Mouse (Mus musculus) CH12.LX (cell line): Measurements from ENCODE around the gene Ctss. TPM values are rescaled to one million over a fixed set of nuclear protein-coding genes. Genes with fewer than 3 reads are reported as not detected.

ENCODE experiments used
- DNase-seq: peaks from one replicate; pipeline ENCODE4 v3.0.0-alpha.2; 2013; ENCODE audit errors: extremely low read depth
- H3K27ac ChIP-seq: 2 replicates; pipeline ENCODE4 v1.5.1; 2012; ENCODE audit warnings: low read depth, mild to moderate bottlenecking, control low read depth, moderate library complexity; ENCODE audit not compliant: insufficient read depth
- H3K27me3 ChIP-seq: replicated peaks from 2 replicates; pipeline ENCODE3; 2012; ENCODE audit warnings: inconsistent platforms
- H3K36me3 ChIP-seq, 2 experiments: replicated peaks in 1 of 2; 2 replicates each; pipeline versions ENCODE3 to v1.6.1; 2012; ENCODE audit warnings: inconsistent platforms in 1 of 2, low read length in 1 of 2, mild to moderate bottlenecking in 1 of 2, mixed read lengths in 1 of 2, moderate library complexity in 1 of 2; ENCODE audit not compliant: control insufficient read depth in 1 of 2, insufficient read depth in 1 of 2
- H3K4me1 ChIP-seq, 2 experiments: 2 replicates each; pipeline ENCODE4 v1.6.1; 2012; ENCODE audit warnings: inconsistent platforms in 1 of 2, moderate library complexity in 1 of 2; ENCODE audit not compliant: insufficient read depth in 2 of 2, control insufficient read depth in 1 of 2
- H3K4me2 ChIP-seq: 2 replicates; pipeline ENCODE4 v1.6.1; 2012; ENCODE audit warnings: low read depth, mild to moderate bottlenecking, control low read depth; ENCODE audit not compliant: poor library complexity, insufficient read depth, severe bottlenecking
- H3K4me3 ChIP-seq, 3 experiments: fragments of 150-350 bp in 1 of 3; sonication (generic) in 1 of 3; replicated peaks in 1 of 3; 2 replicates each; pipeline versions ENCODE3 to v1.5.1; 2011 to 2012; ENCODE audit warnings: low read depth in 2 of 3, low read length in 2 of 3, mild to moderate bottlenecking in 2 of 3, moderate library complexity in 2 of 3, control low read depth in 1 of 3, improper control_type of control experiment in 1 of 3, inconsistent platforms in 1 of 3, mixed read lengths in 1 of 3; ENCODE audit not compliant: poor library complexity in 1 of 3
- H3K79me2 ChIP-seq: replicated peaks from 2 replicates; pipeline ENCODE4 v1.6.1; 2012; ENCODE audit warnings: mild to moderate bottlenecking, moderate library complexity; ENCODE audit not compliant: control insufficient read depth, poor library complexity, insufficient read depth, severe bottlenecking; ENCODE audit errors: extremely low read depth
- H3K9ac ChIP-seq: 2 replicates; pipeline ENCODE4 v1.6.1; 2012; ENCODE audit warnings: low read depth, mild to moderate bottlenecking, control low read depth, moderate library complexity; ENCODE audit not compliant: insufficient read depth
- H3K9me3 ChIP-seq: replicated peaks from 2 replicates; pipeline ENCODE3; 2012; ENCODE audit warnings: low read length, inconsistent platforms, mixed read lengths
- BHLHE40 ChIP-seq: IDR thresholded peaks from 2 replicates; pipeline ENCODE4 v1.6.1; 2011; ENCODE audit warnings: mild to moderate bottlenecking, low read depth, low read length, improper control_type of control experiment
- CHD1 ChIP-seq: IDR thresholded peaks from 2 replicates; pipeline ENCODE4 v1.6.1; 2012; ENCODE audit warnings: low read depth, low read length, improper control_type of control experiment, inconsistent platforms
- CTCF ChIP-seq, 2 experiments: IDR thresholded peaks in 1 of 2; conservative IDR thresholded peaks in 1 of 2; 2 replicates each; pipeline ENCODE4 v1.5.1; 2011 to 2012; ENCODE audit warnings: low read depth in 2 of 2, low read length in 2 of 2, improper control_type of control experiment in 1 of 2, inconsistent platforms in 1 of 2, mild to moderate bottlenecking in 1 of 2, moderate library complexity in 1 of 2
- E2F4 ChIP-seq: IDR thresholded peaks from 2 replicates; pipeline ENCODE4 v1.6.1; 2011; ENCODE audit warnings: low read depth, low read length, improper control_type of control experiment; ENCODE audit not compliant: insufficient replicate concordance
- EP300 ChIP-seq: IDR thresholded peaks from 2 replicates; pipeline ENCODE4 v1.6.1; 2011; ENCODE audit warnings: low read length, improper control_type of control experiment
- ETS1 ChIP-seq: conservative IDR thresholded peaks from 2 replicates; pipeline ENCODE4 v1.6.1; 2012; ENCODE audit warnings: low read depth, mild to moderate bottlenecking, inconsistent platforms, low read length, improper control_type of control experiment, moderate library complexity
- GABPA ChIP-seq: IDR thresholded peaks from 2 replicates; pipeline ENCODE4 v1.6.1; 2012; ENCODE audit warnings: low read depth, low read length, improper control_type of control experiment, inconsistent platforms; ENCODE audit not compliant: insufficient replicate concordance
- HCFC1 ChIP-seq: IDR thresholded peaks from 2 replicates; pipeline ENCODE4 v1.6.1; 2012; ENCODE audit warnings: low read depth, mild to moderate bottlenecking, inconsistent platforms, low read length, improper control_type of control experiment
- IRF4 ChIP-seq: IDR thresholded peaks from 2 replicates; pipeline ENCODE4 v1.6.1; 2014; ENCODE audit warnings: low read depth, mild to moderate bottlenecking, inconsistent platforms, low read length, improper control_type of control experiment
- JUND ChIP-seq: conservative IDR thresholded peaks from 2 replicates; pipeline ENCODE4 v1.6.1; 2011; ENCODE audit warnings: low read depth, low read length, improper control_type of control experiment
- MAFK ChIP-seq: IDR thresholded peaks from 2 replicates; pipeline ENCODE4 v1.6.1; 2011; ENCODE audit warnings: low read length, improper control_type of control experiment; ENCODE audit not compliant: insufficient replicate concordance
- MEF2A ChIP-seq: IDR thresholded peaks from 2 replicates; pipeline ENCODE4 v1.6.1; 2014; ENCODE audit warnings: low read depth, mild to moderate bottlenecking, inconsistent platforms, low read length, improper control_type of control experiment, borderline replicate concordance
- MYC ChIP-seq: IDR thresholded peaks from 2 replicates; pipeline ENCODE4 v1.6.1; 2011; ENCODE audit warnings: low read depth, mild to moderate bottlenecking, improper control_type of control experiment, low read length
- NELFE ChIP-seq: IDR thresholded peaks from 2 replicates; pipeline ENCODE4 v1.6.1; 2011; ENCODE audit warnings: low read depth, low read length, improper control_type of control experiment
- POLR2A ChIP-seq: IDR thresholded peaks from 2 replicates; pipeline ENCODE4 v1.6.1; 2011; ENCODE audit warnings: low read depth, mild to moderate bottlenecking, improper control_type of control experiment, low read length
- SIN3A ChIP-seq: IDR thresholded peaks from 2 replicates; pipeline ENCODE4 v1.6.1; 2012; ENCODE audit warnings: low read length, improper control_type of control experiment, inconsistent platforms
- UBTF ChIP-seq: IDR thresholded peaks from 2 replicates; pipeline ENCODE4 v1.6.1; 2012; ENCODE audit warnings: low read depth, mild to moderate bottlenecking, inconsistent platforms, low read length, improper control_type of control experiment, moderate library complexity
- USF1 ChIP-seq: IDR thresholded peaks from 2 replicates; pipeline ENCODE4 v1.6.1; 2014; ENCODE audit warnings: low read depth, mild to moderate bottlenecking, inconsistent platforms, low read length, improper control_type of control experiment
- ZMIZ1 ChIP-seq: IDR thresholded peaks from 2 replicates; pipeline ENCODE4 v1.6.1; 2012; ENCODE audit warnings: low read depth, mild to moderate bottlenecking, inconsistent platforms, low read length, improper control_type of control experiment
- ZNF384 ChIP-seq: IDR thresholded peaks from 2 replicates; pipeline ENCODE4 v1.6.1; 2012; ENCODE audit warnings: low read depth, low read length, improper control_type of control experiment, inconsistent platforms
- dilution Hi-C: fragments of 300-500 bp; cut with MboI; formaldehyde crosslinking; loops from 2 replicates; pipeline ENCODE4 v1.14.3; 2020; ENCODE audit warnings: low sequenced_read_pairs; ENCODE audit not compliant: extremely low pct_unique_long_range_greater_than_20kb, extremely low pct_ligation_motif_present
- in situ Hi-C: fragments of 300-500 bp; cut with MboI; formaldehyde crosslinking; loops from 3 replicates; pipeline ENCODE4 v1.14.3; 2019; ENCODE audit warnings: low sequenced_read_pairs, low pct_ligation_motif_present, low pct_unique_long_range_greater_than_20kb, mixed read lengths
- polyA plus RNA-seq: library from polyadenylated mRNA; unstranded; fragments of >175 nt; gene quantifications from 2 replicates; pipeline ENCODE4 v1.2.1, GENCODE M21; 2012; ENCODE audit warnings: low read depth; ENCODE audit not compliant: insufficient read length
- total RNA-seq, 2 experiments: library from RNA; depleted of rRNA; stranded (reverse); fragments of 300-350 nt in 1 of 2; fragments of >200 nt in 1 of 2; gene quantifications; 2 replicates each; pipeline ENCODE4 v1.2.3; 2012 to 2014

Ctss gene
- total and polyA plus RNA-seq, 3 experiments, result 178 to 282 (median 238) TPM

DNA sequence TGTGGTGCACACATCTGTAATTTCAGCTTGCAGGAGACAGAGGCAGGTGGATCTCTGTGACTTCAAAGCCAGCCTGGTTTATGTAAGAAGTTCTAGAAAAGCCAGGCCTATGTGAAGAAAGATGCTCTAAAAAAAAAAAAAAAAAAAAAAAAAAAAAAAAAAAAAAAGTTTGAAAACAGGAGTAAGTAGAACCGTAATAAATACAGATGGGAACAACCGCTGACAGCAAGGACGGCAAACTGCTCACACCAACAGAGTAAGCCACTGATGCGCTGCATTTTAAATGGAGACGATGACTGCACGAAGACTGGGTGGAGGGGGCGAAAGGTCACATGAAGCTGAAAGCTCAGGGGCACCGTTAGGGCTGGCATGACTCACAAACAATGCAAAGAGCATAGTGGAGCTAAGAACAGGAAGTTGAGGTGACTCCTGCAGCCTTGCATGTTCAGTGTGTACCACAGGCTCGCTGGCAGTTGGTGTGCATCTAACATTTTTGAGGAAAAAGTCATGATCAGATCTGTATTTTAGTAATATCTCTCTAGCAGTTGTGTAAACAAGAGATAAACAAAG is 14.9 kb upstream of the Ctss start:
- no peaks in the 10 kb centered on the region for H3K9me3 ChIP-seq
- H3K36me3 ChIP-seq, result no peaks in the 10 kb centered on the region
- H3K27me3 ChIP-seq, result no peaks in the 10 kb centered on the region
- H3K4me3 ChIP-seq, result no peak overlapping the region
- TF ChIP-seq GABPA (no peak), E2F4 (no peak), MAFK (no peak), MEF2A (no peak), HCFC1 (no peak), EP300 (no peak), USF1 (no peak), BHLHE40 (0 out of 2 replicates have a peak, but pooled peaks have one; percentile 27), CTCF (conservative IDR thresholded peaks at IDR 0.05 in 1 of 2, IDR thresholded peaks at IDR 0.05 in 1 of 2; ENCODE audit: low read depth in 2 of 2, low read length in 2 of 2) (no peak), UBTF (no peak), ZNF384 (peak; percentile 85)
- peaks cover 3 to 6% of the 10 kb centered on the region in 2 experiments for H3K4me1 ChIP-seq
- H3K9ac ChIP-seq, result no peak overlapping the region
- peak; percentile 62 for DNase-seq
- dilution Hi-C loops (no loop called here), in situ Hi-C loops (loop anchor here (25.0 kb wide), 1 partner anchor 251 kb away; the partner anchor contains the start of gene Tars2)
- no peak overlapping the region for H3K4me2 ChIP-seq
- H3K27ac ChIP-seq, result no peak overlapping the region
- H3K79me2 ChIP-seq, result no peaks in the 10 kb centered on the region

DNA sequence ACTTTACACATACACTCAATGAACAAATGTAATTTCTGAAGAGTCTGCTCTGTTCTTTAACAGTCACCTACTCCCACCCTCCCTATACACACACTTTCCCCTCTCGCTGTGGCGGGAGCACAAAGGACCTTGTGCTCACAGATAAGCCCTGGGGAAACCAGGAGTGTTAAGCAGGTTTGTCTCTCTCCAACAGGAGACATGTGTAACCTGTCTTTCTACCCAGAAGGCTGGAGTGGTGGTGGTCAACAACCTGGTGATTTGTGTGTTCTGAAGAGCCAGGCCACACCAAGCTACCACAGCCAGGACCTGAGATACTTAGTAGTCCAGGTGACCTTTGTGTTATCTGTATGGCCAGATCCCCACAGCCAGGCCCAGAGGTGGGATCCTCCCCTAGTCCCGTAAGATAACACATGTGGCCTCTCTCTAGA is 10.0 kb upstream of the Ctss start:
- TF ChIP-seq POLR2A (no peak), JUND (no peak), SIN3A (no peak), NELFE (no peak), MEF2A (no peak), GABPA (no peak), MYC (no peak), HCFC1 (no peak), UBTF (no peak), CTCF (conservative IDR thresholded peaks at IDR 0.05 in 1 of 2, IDR thresholded peaks at IDR 0.05 in 1 of 2; ENCODE audit: low read depth in 2 of 2, low read length in 2 of 2) (no peak), CHD1 (no peak), ETS1 (no peak), IRF4 (no peak), E2F4 (no peak), ZMIZ1 (no peak)
- H3K9me3 ChIP-seq, result no peaks in the 10 kb centered on the region
- H3K4me1 ChIP-seq, result peaks cover 12 to 33% of the 10 kb centered on the region in 2 experiments
- dilution Hi-C loops, result no loop called here
- H3K4me3 ChIP-seq, result no peak overlapping the region
- H3K36me3 ChIP-seq, result no peaks in the 10 kb centered on the region
- no peak overlapping the region for H3K9ac ChIP-seq
- no peak overlapping the region for H3K27ac ChIP-seq
- DNase-seq, result no peak
- no peaks in the 10 kb centered on the region for H3K79me2 ChIP-seq
- no peak overlapping the region for H3K4me2 ChIP-seq
- no peaks in the 10 kb centered on the region for H3K27me3 ChIP-seq
- in situ Hi-C loops, result loop anchor here (25.0 kb wide), 1 partner anchor 246 kb away; the partner anchor contains the start of gene Tars2
